Mouse (Mus musculus) layer of hippocampus, adult 9-10 months (tissue): ENCODE measurements around the gene Nadsyn1.

Experiments used
- DNase-seq: peaks from one replicate; pipeline ENCODE4 v3.0.0; 2022; ENCODE audit warnings: low spot score

Gene Nadsyn1

DNA sequence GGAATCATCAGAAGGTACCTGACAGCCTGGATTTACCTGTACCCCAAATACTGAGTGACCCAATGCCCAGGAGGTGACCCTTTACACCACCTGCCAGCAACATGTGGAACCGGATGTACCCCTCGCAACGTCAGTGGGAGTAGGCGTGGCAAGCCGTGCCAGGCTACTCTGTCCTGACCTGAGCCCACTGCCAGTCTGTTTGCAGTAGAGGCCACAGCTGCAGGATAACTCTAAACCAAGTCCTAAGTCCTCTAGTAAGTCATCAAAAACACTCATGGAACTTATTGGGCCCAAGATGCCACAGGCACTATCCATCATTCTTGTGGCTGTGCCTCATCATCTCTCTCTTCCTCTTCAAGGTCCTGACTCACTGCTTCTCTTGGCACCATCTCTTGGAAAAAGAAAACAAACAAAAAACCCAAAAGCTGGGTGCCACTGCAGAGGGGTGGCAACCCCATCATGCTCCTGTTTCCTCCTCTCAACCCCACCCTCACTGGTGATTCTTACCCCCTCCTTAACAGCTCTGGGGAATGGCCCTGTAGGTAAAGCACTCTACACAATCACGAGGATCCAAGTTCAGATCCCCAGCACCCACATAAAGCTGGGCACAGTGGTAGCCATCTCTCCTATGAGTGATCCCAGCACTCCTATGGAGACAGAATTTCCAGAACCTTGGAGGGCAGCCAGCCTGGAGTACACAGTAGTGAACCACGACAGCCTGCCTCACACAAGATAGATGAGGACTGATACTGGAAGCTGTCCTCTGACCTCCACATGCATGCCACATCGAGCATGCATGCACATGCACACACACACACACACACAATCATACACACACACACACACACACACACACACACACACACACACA lies 21.2 kb downstream of the Nadsyn1 start:
- DNase-seq = no peak

DNA sequence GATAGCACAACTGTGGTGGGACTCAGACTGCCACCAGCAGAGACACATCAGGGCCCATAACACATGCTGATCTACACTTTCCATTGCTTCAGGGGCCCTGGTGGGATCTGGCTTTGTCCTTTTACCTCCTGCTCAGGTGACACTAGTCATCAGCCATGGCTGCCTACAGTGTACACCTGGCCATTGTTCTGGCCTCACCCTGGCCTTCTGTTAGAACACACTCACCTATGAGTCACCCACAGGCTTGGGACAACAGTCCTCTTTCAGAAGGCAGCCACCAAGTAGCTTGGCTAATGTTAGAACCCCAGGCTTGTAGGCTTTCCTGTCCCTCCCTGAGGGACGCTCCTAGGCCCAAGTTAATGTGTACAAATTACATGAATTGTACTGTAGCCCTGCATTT lies 21.9 kb downstream of the Nadsyn1 start:
- DNase-seq = no peak

DNA sequence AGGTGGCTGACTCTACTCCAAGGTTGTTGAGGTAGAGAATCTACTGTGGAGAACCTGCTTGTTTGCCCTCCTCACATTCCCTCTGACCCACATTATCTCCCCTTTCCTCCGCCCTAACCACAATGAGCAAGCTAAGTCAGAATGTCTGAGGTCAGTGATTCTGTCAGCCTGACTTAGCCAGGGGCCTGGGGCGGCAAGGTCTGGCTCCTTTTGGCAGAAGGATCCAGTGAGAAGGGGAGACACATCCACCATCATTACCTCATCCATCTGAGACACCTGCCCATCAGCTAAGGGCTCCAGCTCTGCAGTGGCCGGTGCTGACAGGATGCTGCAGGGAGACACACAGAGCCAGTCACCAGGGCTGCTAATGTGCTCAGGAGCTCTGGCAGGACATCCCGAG lies 23.9 kb downstream of the Nadsyn1 start:
- DNase-seq = no peak

DNA sequence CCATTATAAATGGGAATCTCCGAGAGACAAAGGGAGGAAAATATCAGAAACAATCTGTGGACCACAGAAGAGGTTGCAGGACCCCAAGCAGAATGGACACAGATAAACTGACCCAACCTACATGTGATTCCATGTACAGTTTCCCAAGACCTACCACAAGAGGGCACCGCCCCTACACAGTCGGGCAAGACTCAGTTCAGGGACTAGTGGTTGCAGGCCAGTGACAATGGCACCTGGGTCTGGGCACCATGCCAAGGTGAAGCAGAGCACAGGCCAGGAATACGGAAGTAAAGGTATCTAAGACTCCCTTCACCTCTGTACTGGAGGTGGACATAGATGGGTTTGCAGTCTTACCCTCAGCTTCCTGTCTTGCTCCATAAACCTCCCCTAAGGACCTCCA lies 29.5 kb downstream of the Nadsyn1 start:
- DNase-seq = no peak

DNA sequence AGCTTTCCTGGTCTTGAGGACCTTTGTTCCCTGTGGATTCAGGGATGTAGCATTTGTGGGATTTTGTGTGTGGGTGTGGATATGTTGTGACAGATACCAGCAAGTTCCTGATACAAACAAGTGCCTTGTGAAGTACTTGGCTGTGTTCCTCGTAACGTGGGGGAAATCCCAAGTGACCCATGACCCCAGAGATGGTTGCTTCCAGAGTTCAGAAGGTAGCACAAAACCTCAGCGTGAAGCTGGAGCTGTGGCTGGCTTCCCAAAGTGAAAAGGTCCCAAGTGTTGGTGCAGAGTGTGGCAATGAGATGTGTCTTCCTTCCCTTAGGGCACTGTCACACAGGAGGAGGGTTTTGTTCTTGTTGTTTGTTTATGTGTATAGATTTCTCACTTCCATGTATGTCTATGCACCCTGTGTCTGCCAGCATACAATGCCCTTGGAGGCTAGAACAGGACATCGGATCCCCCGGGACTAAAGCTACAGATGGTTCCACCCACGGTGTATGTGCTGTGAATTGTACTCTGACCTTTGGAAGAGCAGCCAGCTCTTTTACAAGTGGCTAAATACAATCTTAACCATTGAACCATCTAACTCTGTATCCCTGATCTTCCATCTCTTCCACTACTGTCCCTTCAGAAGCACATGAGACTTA lies 30.2 kb downstream of the Nadsyn1 start:
- DNase-seq = no peak

DNA sequence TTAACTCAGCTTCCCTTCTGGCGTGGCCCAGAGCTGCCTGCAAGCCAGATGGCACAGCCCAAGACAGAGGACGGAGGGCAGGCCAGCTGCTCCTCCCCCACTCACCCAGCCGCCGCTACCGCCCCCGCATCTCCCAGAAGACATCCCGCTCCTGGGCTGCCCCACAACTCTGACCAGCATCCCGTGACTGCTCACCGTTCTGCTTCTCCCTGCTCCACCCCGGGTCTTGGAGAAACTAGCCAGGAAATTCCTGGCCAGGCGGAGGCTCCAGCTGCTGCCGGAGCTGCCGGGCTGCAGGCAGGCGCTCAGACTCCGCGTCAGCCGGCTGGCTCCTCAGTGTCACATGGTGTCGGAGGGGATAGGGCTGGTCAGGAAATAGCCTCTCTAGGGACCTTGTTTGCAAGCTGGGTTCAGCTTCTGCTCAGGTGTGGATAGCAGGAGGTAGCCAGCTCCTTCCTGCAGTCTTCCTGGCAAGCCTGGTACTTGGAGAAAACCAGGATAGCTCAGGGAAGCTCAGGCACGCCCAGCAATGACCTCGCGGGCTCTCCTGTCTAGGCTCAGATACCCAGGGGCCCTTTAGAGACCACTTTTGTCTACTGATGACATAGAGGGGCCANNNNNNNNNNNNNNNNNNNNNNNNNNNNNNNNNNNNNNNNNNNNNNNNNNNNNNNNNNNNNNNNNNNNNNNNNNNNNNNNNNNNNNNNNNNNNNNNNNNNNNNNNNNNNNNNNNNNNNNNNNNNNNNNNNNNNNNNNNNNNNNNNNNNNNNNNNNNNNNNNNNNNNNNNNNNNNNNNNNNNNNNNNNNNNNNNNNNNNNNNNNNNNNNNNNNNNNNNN lies 38.4 kb downstream of the Nadsyn1 start, which contains the start of gene Mrgpre:
TSS of gene Mrgpre (minus strand) at position 505 of the 834 bp plus-strand sequence.
- DNase-seq = peak; percentile 20

DNA sequence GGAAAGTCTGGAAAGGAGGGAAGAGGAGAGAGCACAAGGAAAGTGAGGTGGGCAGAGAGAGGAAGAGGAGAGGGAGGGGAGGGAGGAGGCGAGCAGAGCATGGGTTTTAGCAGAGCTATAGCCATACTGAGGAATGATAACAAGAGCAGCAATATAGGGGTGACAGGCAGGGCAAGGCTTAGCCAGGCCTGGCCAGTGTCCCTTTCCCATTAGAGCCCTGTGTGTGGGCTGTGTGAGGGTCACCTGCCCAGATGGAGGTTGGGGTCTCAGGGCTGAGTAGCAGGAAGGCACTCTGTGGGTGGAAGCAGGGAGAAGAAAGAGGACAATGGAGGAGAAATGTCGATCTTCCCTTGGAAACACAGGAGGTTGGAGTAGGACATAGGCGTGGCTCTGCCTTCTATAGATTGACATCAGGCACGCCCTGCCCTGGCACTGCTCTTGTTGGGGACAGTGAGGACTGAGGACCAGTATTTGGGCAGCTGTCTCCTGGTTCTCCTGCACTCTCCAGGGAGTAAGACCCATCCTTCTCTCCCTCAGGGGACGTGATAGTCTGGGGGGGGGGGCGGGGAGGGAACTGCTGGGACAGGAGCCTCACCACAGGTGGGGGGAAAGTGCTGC lies 39.2 kb downstream of the Nadsyn1 start:
- DNase-seq = no peak

DNA sequence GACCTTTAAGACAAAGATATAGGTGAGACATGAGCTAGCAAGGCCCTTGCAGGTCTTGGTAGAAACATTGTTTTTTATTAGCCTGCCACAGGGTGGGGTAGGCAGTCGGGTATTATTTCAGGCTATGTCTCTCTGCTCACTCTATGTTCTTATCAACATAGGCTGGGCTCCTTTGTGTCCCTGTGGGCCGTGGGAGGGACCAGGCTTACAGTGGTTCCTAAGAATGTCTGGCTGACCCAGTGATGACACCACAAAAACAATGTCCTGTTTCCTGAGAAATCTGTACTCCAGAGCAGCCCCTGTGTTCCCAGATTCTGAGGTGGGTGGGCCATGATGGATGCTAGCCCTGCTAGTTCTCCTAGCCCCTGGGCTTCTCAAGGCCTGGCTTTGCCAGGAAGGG lies 45.3 kb downstream of the Nadsyn1 start:
- no peak for DNase-seq

DNA sequence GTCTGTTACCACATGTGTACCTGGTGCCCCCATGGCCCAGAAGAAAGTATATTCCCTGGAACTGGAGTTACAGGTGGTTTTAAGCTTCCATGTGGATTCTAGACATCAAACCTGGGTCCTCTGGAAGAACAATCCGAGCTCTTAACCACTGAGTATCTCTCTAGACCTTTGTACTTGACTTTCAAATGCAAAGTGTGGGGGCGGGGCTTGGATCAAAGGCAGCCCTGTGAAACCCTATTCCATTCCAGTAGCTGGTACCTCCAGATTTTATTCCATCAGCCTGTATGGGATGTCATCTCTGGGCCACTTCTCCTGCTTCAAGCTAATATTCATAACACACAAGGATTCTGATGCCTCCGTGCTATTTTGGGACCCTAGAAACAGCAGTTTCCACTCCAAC lies 46.5 kb downstream of the Nadsyn1 start:
- no peak for DNase-seq

DNA sequence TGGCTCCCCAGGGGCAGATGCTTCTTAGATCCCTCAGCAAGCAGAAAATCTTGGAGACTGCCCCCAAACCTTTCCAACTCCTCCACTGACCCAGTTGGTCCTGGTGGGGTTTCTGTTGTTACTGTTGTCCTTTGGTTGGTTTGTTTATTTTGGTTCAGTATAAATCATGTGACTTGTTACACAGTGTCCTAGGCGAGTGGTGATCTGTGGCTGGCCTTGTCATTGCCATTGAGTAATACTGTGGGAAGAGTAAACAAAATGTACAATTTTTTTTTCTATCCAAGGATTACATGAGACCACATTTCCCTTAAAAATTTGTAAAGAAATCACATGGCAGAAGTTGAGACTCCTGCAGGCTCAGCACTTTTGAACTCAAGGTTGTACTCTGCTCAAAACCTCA lies 53.2 kb downstream of the Nadsyn1 start:
- no peak for DNase-seq

DNA sequence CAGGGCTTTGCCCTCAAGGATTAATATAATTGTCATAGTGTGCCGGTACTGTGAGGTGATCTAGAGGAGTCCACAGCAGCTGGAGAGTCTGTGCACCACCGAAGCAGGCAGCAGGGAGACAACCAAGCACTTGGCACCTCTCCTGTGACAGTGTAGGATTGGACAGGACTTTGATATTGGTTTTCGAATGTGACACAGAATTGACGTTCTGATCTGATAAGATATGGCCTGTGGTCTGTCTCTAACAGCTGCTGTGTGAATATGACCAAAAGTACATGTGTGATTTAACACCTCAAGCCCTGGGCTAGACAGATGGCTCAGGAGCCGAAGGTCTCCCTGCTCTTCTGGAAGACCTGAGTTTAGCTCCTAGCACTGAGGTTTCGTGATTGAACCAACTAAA lies 54.4 kb downstream of the Nadsyn1 start:
- no peak for DNase-seq

DNA sequence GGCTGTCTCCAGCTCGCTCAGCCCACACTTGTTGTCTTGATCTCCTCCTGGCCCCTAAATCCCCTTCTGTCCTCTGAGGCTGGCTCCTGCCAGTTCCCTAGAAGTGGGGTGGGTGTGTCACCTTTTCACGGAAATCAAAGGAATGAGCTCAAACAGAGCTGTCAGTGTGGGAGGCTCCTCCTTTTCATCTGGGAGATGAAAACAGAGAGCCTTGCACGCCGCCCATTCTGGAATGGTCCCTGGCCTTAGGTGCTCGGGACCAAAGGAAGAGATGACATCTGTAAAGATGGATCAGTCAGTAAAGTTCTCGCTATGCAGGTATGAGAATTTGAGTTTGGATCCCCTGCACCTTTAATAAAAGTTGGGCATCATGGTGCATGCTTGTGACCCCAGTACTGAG lies 55.8 kb downstream of the Nadsyn1 start, which contains the start of gene Mrgprg:
TSS of gene Mrgprg (minus strand) at position 101 of the 400 bp plus-strand sequence.
- DNase-seq = no peak

DNA sequence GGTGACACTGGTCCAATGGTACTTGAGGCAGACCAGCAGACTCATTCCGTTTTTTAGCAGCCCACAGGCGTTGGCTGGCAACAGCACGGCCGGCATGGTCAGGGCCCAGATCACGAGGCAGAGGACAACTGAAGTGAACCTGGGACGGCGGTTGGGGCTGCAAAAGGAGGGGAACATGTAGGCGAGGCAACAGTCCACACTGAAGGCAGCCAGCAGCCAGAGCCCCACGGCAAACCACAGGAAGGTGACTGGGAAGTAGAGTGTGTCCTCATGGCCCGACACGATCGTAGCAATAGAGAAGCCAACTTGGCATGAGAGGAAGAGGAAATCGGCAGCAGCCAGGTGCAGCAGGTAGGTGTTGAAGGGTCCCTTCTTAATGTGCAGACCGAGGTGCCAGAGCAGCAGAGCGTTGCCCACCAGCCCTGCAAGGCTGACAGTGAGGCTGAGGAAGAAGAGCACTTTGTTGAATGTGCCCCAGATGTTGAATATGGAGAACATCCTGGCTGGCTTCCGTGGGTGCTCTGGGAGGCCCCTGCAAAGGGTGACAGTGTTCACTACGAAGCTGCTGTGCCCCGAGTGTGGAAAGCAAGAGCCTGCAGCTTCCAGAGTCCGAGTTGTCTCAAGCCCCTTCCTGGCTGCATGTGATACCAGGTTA lies 57.6 kb downstream of the Nadsyn1 start:
- no peak for DNase-seq

DNA sequence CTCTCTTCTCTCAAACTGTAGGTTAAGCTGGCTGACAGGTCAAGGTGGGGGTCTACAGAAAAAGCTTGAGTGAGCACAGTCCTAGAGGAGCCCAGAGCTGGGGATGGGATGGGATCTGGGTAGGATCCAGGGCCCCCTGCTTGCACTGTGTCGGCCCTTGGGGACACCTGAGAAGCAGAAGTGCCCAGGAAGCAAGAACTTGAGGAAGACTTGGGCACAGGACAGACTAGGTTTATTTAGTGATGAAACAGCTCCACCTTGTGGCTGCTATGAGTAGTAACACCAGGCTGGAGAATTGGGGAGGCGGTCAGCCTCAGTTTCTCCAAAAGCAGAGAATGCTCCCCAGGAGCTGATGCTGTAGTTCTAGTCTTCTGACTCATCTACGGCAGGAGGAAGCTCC lies 58.9 kb downstream of the Nadsyn1 start:
- DNase-seq = no peak

DNA sequence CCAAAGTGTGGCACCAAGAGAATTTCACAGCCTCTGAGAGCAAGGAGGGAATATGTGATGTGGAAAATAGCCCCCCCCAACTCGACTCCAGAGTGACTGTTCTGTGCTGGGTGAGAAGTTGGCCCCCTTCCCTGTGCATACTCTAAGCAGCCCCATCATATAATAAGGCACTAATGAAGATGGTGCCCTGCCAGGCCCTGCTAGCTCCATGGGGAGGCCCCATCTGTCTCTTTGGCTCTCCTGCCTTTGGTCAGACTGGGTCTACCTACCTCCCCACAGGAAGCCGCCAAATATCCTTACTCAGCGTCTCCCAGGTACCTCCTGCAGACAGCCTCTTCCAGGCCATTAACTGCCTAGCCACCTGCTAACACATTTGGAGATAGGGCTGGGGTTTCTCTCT lies 63.7 kb downstream of the Nadsyn1 start:
- DNase-seq = no peak

DNA sequence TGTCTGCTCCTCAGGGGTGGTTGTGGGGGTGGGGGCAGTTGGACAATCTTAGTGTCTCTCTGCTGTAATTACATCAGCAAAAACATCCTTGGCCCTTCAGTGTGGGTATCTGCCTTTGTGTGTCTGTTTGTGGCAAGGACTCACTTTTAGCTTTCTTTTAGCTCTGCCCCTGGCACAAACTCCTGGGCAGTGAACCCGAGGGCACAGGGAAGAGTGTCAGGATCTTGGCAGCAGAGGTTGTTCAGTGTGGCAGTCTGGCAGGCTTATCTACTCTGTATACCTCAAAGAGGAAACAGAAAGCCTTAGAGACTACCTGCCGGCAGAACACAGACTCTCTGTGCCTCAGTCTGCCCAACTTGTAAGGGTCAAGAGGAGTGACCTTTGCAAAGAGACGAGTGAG lies 65.0 kb downstream of the Nadsyn1 start:
- DNase-seq = no peak

DNA sequence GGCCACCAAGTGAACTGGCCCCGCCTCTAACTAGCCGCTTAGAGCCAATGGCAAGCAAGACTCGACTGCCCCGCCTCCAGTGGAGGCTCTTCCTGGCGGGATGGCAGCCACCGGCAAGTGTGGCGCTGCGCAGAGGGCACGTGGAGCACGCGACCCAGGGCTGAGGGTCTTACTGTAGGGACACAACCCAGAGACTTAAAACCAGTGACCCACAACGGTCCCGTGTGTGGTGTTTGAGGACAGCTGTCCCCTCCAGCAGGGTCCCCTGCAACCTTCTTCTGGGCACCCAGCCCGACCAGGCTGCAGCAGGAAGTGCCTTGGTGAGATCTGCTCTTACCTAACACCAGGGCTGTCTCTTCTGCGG lies 65.6 kb downstream of the Nadsyn1 start:
- no peak for DNase-seq

DNA sequence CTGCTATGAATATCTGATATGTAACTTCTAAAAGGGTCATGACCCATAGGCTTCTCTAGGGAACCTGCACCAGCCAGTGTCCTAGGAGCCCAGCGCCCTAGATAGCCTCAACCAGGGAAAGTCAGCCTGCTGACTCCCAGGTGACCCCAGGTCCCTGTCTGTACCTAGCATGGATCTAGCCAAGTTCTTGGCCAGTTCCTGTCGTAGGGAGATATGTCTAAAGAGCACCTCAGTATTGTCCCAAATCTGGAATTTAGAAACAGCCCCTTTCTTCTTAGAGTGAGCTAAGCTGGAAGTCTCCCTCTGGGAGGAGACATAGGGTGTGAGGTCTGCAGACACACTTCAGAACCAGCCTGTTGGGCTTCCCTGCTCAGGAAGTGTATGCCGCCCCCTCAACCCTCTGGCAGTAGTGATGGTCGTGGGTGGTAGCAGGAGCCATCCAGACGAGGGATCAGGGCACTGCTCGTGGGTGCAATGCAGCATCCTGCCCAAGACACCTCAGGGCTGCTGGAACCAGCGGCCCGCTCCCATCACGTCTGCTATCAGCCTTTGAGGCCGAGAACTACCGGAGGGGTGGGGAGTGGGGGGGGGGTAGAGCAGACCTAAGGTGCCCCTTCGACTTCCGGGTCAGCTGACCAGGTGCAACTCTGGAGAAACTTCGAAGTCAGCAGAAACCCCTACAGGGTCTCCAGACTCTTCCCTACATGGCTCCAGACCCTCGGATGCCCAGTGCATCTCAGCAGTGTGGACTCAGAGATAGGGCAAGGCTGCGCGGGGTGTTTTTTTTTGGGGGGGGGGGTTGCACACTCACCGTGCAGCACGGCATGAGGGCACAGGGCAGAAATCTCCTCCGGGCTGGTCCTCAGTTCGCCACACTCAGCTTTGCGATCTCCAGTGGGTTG lies 66.3 kb downstream of the Nadsyn1 start, which contains the start of gene Osbpl5:
TSS of gene Osbpl5 (minus strand) at position 861 of the 902 bp plus-strand sequence.
- no peak for DNase-seq

DNA sequence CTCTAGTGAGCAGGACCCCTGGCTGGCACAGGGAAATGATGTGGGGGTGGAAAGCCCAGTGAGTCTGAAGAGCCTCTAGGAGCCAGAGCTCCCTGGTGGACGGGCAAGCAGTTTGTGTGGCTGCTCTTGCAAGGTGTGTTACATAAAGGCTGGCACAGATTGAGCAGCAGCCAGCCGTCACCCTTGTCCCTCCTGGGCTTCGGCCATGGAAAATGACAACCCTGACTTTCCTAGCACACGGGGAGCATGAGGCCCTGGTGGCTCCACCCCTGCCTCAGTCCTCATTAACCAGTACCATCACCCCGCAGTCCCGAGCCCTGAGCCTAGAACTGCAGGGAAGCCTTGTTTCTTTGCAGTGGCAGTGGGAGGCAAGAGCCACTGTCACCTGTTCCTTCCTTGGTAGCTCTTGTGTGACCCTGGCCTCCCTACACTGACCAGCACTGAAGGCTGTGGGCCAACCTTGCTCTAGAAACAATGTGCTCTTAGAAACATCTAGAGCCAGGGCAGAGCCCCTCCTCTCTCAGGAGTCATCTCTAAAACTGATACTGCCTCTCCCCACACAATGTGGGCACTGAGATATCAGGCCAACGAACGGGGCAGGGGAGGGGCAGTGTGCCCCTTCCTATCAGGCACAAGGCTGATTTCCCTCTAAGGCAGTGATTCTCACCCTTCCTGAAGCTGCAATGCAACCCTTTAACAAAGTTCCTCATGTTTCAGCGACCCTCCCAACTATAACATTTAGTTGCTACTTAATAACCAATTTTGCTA lies 67.1 kb downstream of the Nadsyn1 start:
- DNase-seq = no peak
